Comparison of ENCODE assay signal across 25 mouse cellular contexts in the genomic region with DNA sequence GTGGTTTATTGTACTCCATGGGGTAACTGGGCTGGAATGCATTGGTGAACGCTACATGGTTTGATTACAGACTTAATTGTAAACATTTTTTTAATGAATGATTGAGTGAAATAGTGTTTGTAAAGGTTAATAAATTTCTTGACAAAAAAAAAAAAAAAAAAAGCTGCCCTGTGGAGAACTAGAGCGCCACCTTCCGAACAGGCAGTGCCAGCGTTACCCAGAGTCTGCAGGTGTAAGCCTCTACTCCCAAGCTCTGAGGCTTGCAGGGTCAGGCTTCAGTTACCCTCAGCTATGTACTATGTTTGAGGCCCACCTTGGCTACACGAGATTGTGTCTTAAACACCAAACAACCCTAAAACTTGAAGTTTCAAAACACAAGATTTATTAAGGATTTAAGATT. TPM values are rescaled to one million over a fixed set of nuclear protein-coding genes. Genes with fewer than 3 reads are reported as not detected.
A peak's percentile ranks its signal among the peaks of the same experiment; 100 is the strongest.
DNase-seq lines count a peak whose midpoint lies in the region; ATAC-seq and TF ChIP-seq lines count a peak whose summit lies in the region.
"Had no signal": no experiment of that assay in that cellular context is flagged by ENCODE, and none has a peak within 500 bp of the region (broad histone marks: within the 10 kb centered on the region; RNA-seq: fewer than 3 reads in every experiment).

No protein-coding gene starts in this region.

- H3K27ac ChIP-seq in heart, adult 2 months = no peak overlapping the region
- no peak overlapping the region for H3K27ac ChIP-seq in liver, postnatal 0 days (ENCODE audit: low read depth)
- H3K27ac ChIP-seq in liver, embryonic 11.5 days (ENCODE audit: low read depth, low read length) = no peak overlapping the region
- H3K27ac ChIP-seq in CH12.LX (ENCODE audit: insufficient read depth, low read depth) = no peak overlapping the region
- no peak overlapping the region for H3K27ac ChIP-seq in forebrain, embryonic 13.5 days
- H3K27ac ChIP-seq: forebrain, embryonic 10.5 days; heart, embryonic 15.5 days; midbrain, embryonic 10.5 days had no signal

- TF ChIP-seq POLR2A in heart, adult 2 months (IDR thresholded peaks at IDR 0.05; ENCODE audit: insufficient read depth, low read depth, low read length) = no peak
- no peak for TF ChIP-seq POLR2A in CH12.LX (IDR thresholded peaks at IDR 0.05; ENCODE audit: low read depth, low read length)

- no peak overlapping the region for H3K4me3 ChIP-seq in heart, adult 2 months
- H3K4me3 ChIP-seq in liver, postnatal 0 days (ENCODE audit: low read depth, low read length) = no peak overlapping the region
- no peak overlapping the region for H3K4me3 ChIP-seq in liver, embryonic 11.5 days (ENCODE audit: low read depth, low read length)
- H3K4me3 ChIP-seq in CH12.LX (replicated peaks in 1 of 3; ENCODE audit: low read depth in 2 of 3, low read length in 2 of 3, poor library complexity in 1 of 3) = no peak overlapping the region
- H3K4me3 ChIP-seq in forebrain, embryonic 13.5 days = no peak overlapping the region
- H3K4me3 ChIP-seq: forebrain, embryonic 10.5 days; heart, embryonic 15.5 days; liver, embryonic 13.5 days; midbrain, embryonic 10.5 days had no signal

- intact Hi-C loops in heart, adult 2 months (cut with DNase I) = no loop called here
- intact Hi-C loops in heart, postnatal 14 days (cut with DNase I) = loop anchor here (5.0 kb wide), 1 partner anchor 93 kb away; no protein-coding TSS in a partner anchor

- 70% methylated on average over 5 of the region's 5 CpGs for WGBS in heart, adult 2 months
- 72% methylated on average over 5 of the region's 5 CpGs for WGBS in liver, postnatal 0 days (ENCODE audit: insufficient replicate concordance)
- 82% methylated on average over 5 of the region's 5 CpGs for WGBS in liver, embryonic 11.5 days
- 78% methylated on average over 5 of the region's 5 CpGs for WGBS in forebrain, embryonic 13.5 days

- no peaks in the 10 kb centered on the region for H3K27me3 ChIP-seq in heart, adult 2 months (ENCODE audit: control insufficient read depth, insufficient read depth, low read length)
- H3K27me3 ChIP-seq in liver, postnatal 0 days (ENCODE audit: insufficient read depth, low read length) = no peaks in the 10 kb centered on the region
- no peaks in the 10 kb centered on the region for H3K27me3 ChIP-seq in liver, embryonic 11.5 days (replicated peaks; ENCODE audit: control insufficient read depth, insufficient read depth, low read length)
- no peaks in the 10 kb centered on the region for H3K27me3 ChIP-seq in CH12.LX (replicated peaks)
- H3K27me3 ChIP-seq in forebrain, embryonic 13.5 days = no peaks in the 10 kb centered on the region
- H3K27me3 ChIP-seq: heart, embryonic 15.5 days; liver, embryonic 13.5 days had no signal

- peak; percentile 54 for TF ChIP-seq RAD21 in CH12.LX (IDR thresholded peaks at IDR 0.05; ENCODE audit: low read depth, low read length)

- dilution Hi-C loops in CH12.LX (cut with MboI; ENCODE audit: extremely low pct_ligation_motif_present, extremely low pct_unique_long_range_greater_than_20kb, low sequenced_read_pairs) = no loop called here

- no peaks in the 10 kb centered on the region for H3K36me3 ChIP-seq in heart, adult 2 months (ENCODE audit: control insufficient read depth, insufficient read depth, low read length)
- H3K36me3 ChIP-seq in liver, postnatal 0 days (replicated peaks; ENCODE audit: insufficient read depth, low read length) = peaks cover 62% of the 10 kb centered on the region
- H3K36me3 ChIP-seq in liver, embryonic 11.5 days (ENCODE audit: control insufficient read depth, insufficient read depth, low read length) = peaks cover 49% of the 10 kb centered on the region
- peaks cover 77 to 96% of the 10 kb centered on the region in 2 experiments for H3K36me3 ChIP-seq in CH12.LX (replicated peaks in 1 of 2; ENCODE audit: control insufficient read depth in 1 of 2, insufficient read depth in 1 of 2, low read length in 1 of 2)
- peaks cover 100% of the 10 kb centered on the region for H3K36me3 ChIP-seq in forebrain, embryonic 13.5 days (ENCODE audit: poor library complexity, severe bottlenecking)

- no peak overlapping the region for H3K4me2 ChIP-seq in liver, postnatal 0 days (ENCODE audit: low read depth, low read length)
- H3K4me2 ChIP-seq in liver, embryonic 11.5 days = no peak overlapping the region
- no peak overlapping the region for H3K4me2 ChIP-seq in CH12.LX (ENCODE audit: insufficient read depth, low read depth, poor library complexity, severe bottlenecking)
- H3K4me2 ChIP-seq in forebrain, embryonic 13.5 days = no peak overlapping the region
- H3K4me2 ChIP-seq: heart, embryonic 15.5 days; liver, embryonic 13.5 days had no signal

- H3K79me2 ChIP-seq in heart, adult 2 months (replicated peaks; ENCODE audit: control insufficient read depth, insufficient read depth, low read length) = no peaks in the 10 kb centered on the region
- no peaks in the 10 kb centered on the region for H3K79me2 ChIP-seq in CH12.LX (replicated peaks; ENCODE audit: control insufficient read depth, extremely low read depth, insufficient read depth, poor library complexity, severe bottlenecking)

- no peak for DNase-seq in heart, adult 2 months
- DNase-seq in heart, adult 18-20 months = no peak
- no peak for DNase-seq in liver, postnatal 0 days
- no peak for DNase-seq in liver, embryonic 11.5 days (ENCODE audit: low spot score)
- DNase-seq in CH12.LX (ENCODE audit: extremely low read depth) = peak; percentile 27
- DNase-seq in heart, postnatal 14 days = no peak
- DNase-seq: cerebellum, adult 2 months; gastrocnemius, postnatal 10 days; kidney, adult 9 months; kidney, postnatal 4 days; liver, embryonic 13.5 days; lung, postnatal 4 days; thymus, postnatal 36 days had no signal

- H3K9ac ChIP-seq in heart, adult 2 months (ENCODE audit: low read depth, low read length) = no peak overlapping the region
- H3K9ac ChIP-seq in liver, postnatal 0 days (replicated peaks) = no peak overlapping the region
- H3K9ac ChIP-seq in liver, embryonic 11.5 days (ENCODE audit: low read depth, low read length) = no peak overlapping the region
- no peak overlapping the region for H3K9ac ChIP-seq in CH12.LX (ENCODE audit: insufficient read depth, low read depth)
- no peak overlapping the region for H3K9ac ChIP-seq in forebrain, embryonic 13.5 days
- H3K9ac ChIP-seq: heart, embryonic 15.5 days; liver, embryonic 13.5 days had no signal

- no peak for TF ChIP-seq EP300 in heart, adult 2 months (IDR thresholded peaks at IDR 0.05; ENCODE audit: insufficient read depth, low read depth, low read length)
- no peak for TF ChIP-seq EP300 in liver, postnatal 0 days (IDR thresholded peaks at IDR 0.05; ENCODE audit: low read depth)
- no peak for TF ChIP-seq EP300 in CH12.LX (IDR thresholded peaks at IDR 0.05; ENCODE audit: low read length)

- ATAC-seq in liver, postnatal 0 days = no peak
- ATAC-seq in liver, embryonic 11.5 days (replicated peaks; ENCODE audit: low FRiP score) = no peak
- ATAC-seq in megakaryocyte progenitor cell, adult 5-6 weeks (replicated peaks; ENCODE audit: poor library complexity) = peak; percentile 55; the same call in 1 of the 2 replicates
- no peak for ATAC-seq in forebrain, embryonic 13.5 days

- TF ChIP-seq CTCF in heart, adult 2 months (IDR thresholded peaks at IDR 0.05) = peak; percentile 24; the same call in 1 of the 2 replicates
- TF ChIP-seq CTCF in liver, postnatal 0 days (IDR thresholded peaks at IDR 0.05; ENCODE audit: low read depth) = peak; percentile 26; the same call in 1 of the 2 replicates
- peak in 1 of 2 experiments; percentile 66; a peak in 2 of 4 replicates for TF ChIP-seq CTCF in CH12.LX (conservative IDR thresholded peaks at IDR 0.05 in 1 of 2, IDR thresholded peaks at IDR 0.05 in 1 of 2; ENCODE audit: low read depth in 2 of 2, low read length in 2 of 2)

- H3K9me3 ChIP-seq in liver, postnatal 0 days (ENCODE audit: low read length) = no peaks in the 10 kb centered on the region
- no peaks in the 10 kb centered on the region for H3K9me3 ChIP-seq in liver, embryonic 11.5 days (ENCODE audit: control insufficient read depth, low read length)
- no peaks in the 10 kb centered on the region for H3K9me3 ChIP-seq in CH12.LX (replicated peaks; ENCODE audit: low read length)
- no peaks in the 10 kb centered on the region for H3K9me3 ChIP-seq in forebrain, embryonic 13.5 days (replicated peaks)
- H3K9me3 ChIP-seq: forebrain, embryonic 10.5 days; heart, embryonic 15.5 days; liver, embryonic 13.5 days; midbrain, embryonic 10.5 days had no signal

- no peaks in the 10 kb centered on the region for H3K4me1 ChIP-seq in heart, adult 2 months (ENCODE audit: control insufficient read depth, insufficient read depth, low read length)
- peaks cover 6% of the 10 kb centered on the region for H3K4me1 ChIP-seq in liver, postnatal 0 days (ENCODE audit: insufficient read depth)
- H3K4me1 ChIP-seq in liver, embryonic 11.5 days (replicated peaks; ENCODE audit: control insufficient read depth, insufficient read depth, low read length) = peaks cover 2% of the 10 kb centered on the region
- peaks cover 0 to 7% of the 10 kb centered on the region in 2 experiments; a peak in 1 of 4 replicates for H3K4me1 ChIP-seq in CH12.LX (ENCODE audit: control insufficient read depth in 1 of 2, insufficient read depth in 2 of 2)
- H3K4me1 ChIP-seq in forebrain, embryonic 13.5 days = no peaks in the 10 kb centered on the region
- H3K4me1 ChIP-seq: forebrain, embryonic 10.5 days; midbrain, embryonic 10.5 days had no signal

- in situ Hi-C loops in CH12.LX (cut with MboI; ENCODE audit: low pct_ligation_motif_present, low pct_unique_long_range_greater_than_20kb, low sequenced_read_pairs) = no loop called here

RNA-seq across cellular contexts. Expression of a gene that starts 41.0 kb away (rescaled TPM):
- 10 to 100 TPM; 11.4 to 16.2 TPM for total RNA-seq in heart, adult 2 months (2021)
- polyA plus RNA-seq in heart, adult 2 months (2012; rRNA removed) = 6.5 and 8.8 TPM in 2 replicates
- total RNA-seq in heart, adult 18-20 months (2021) = 10 to 100 TPM; 14.6 to 19.4 TPM
- polyA plus RNA-seq in liver, postnatal 0 days (2015; fragmentation: Nextera tagmentation; extraction: Ambion mirVana) = 10.3 and 13.0 TPM in 2 replicates
- 87.9 and 96.5 TPM in 2 replicates for polyA plus RNA-seq in liver, embryonic 11.5 days (2014; fragmentation: Nextera tagmentation; extraction: Ambion mirVana)
- total RNA-seq in CH12.LX (2012; rRNA removed) (16.4 and 17.4 TPM in 2 replicates), CH12.LX (2014; rRNA removed) (18.9 and 21.9 TPM in 2 replicates)
- 14.3 and 18.1 TPM in 2 replicates for polyA plus RNA-seq in CH12.LX (2012; ENCODE audit: insufficient read length, low read depth)
- total RNA-seq in megakaryocyte progenitor cell, adult 5-6 weeks (2015) = 11.8 and 14.3 TPM in 2 replicates
- total RNA-seq in megakaryocyte progenitor cell, adult 5-6 weeks (2017) = 18.5 and 26.2 TPM in 2 replicates
- 76.4 and 80.6 TPM in 2 replicates for polyA plus RNA-seq in forebrain, embryonic 13.5 days (2015; fragmentation: Nextera tagmentation; extraction: Ambion mirVana)
- total RNA-seq in heart, postnatal 14 days (2021) = 10 to 100 TPM; 16.3 to 20.8 TPM

RNA-seq across cellular contexts. Expression of a gene that starts 49.6 kb away (rescaled TPM):
- 100 to 1,000 TPM in 1 of 2 experiments, 10 to 100 TPM in 1; 79.9 to 106 TPM for total RNA-seq in heart, adult 2 months (2021)
- 28.0 and 67.3 TPM in 2 replicates for polyA plus RNA-seq in heart, adult 2 months (2012; rRNA removed)
- total RNA-seq in heart, adult 18-20 months (2021) = 10 to 100 TPM; 91.4 to 92.6 TPM
- 22.9 and 32.5 TPM in 2 replicates for polyA plus RNA-seq in liver, postnatal 0 days (2015; fragmentation: Nextera tagmentation; extraction: Ambion mirVana)
- 53.6 and 59.7 TPM in 2 replicates for polyA plus RNA-seq in liver, embryonic 11.5 days (2014; fragmentation: Nextera tagmentation; extraction: Ambion mirVana)
- total RNA-seq in CH12.LX (2012; rRNA removed) (41.2 and 46.8 TPM in 2 replicates), CH12.LX (2014; rRNA removed) (56.4 and 66.4 TPM in 2 replicates)
- polyA plus RNA-seq in CH12.LX (2012; ENCODE audit: insufficient read length, low read depth) = 60.2 and 69.6 TPM in 2 replicates
- total RNA-seq in megakaryocyte progenitor cell, adult 5-6 weeks (2015) = 59.8 and 66.4 TPM in 2 replicates
- total RNA-seq in megakaryocyte progenitor cell, adult 5-6 weeks (2017) = 35.5 and 42.6 TPM in 2 replicates
- polyA plus RNA-seq in forebrain, embryonic 13.5 days (2015; fragmentation: Nextera tagmentation; extraction: Ambion mirVana) = 156 and 179 TPM in 2 replicates
- total RNA-seq in heart, postnatal 14 days (2021) = 10 to 100 TPM; 84.4 to 92.5 TPM

RNA-seq across cellular contexts. Expression of a gene that starts 49.6 kb away (rescaled TPM):
- total RNA-seq in heart, adult 2 months (2021) = 100 to 1,000 TPM; 151 to 173 TPM
- 27.9 and 62.9 TPM in 2 replicates for polyA plus RNA-seq in heart, adult 2 months (2012; rRNA removed)
- 100 to 1,000 TPM; 129 to 156 TPM for total RNA-seq in heart, adult 18-20 months (2021)
- 5.4 and 6.4 TPM in 2 replicates for polyA plus RNA-seq in liver, postnatal 0 days (2015; fragmentation: Nextera tagmentation; extraction: Ambion mirVana)
- polyA plus RNA-seq in liver, embryonic 11.5 days (2014; fragmentation: Nextera tagmentation; extraction: Ambion mirVana) = 15.6 and 16.9 TPM in 2 replicates
- total RNA-seq in CH12.LX (2012; rRNA removed) = 15.0 and 19.5 TPM in 2 replicates
- total RNA-seq in CH12.LX (2014; rRNA removed) = 15.7 and 20.8 TPM in 2 replicates
- 19.4 and 21.5 TPM in 2 replicates for polyA plus RNA-seq in CH12.LX (2012; ENCODE audit: insufficient read length, low read depth)
- total RNA-seq in megakaryocyte progenitor cell, adult 5-6 weeks (2015) = 44.3 and 45.6 TPM in 2 replicates
- total RNA-seq in megakaryocyte progenitor cell, adult 5-6 weeks (2017) = 46.6 and 55.7 TPM in 2 replicates
- polyA plus RNA-seq in forebrain, embryonic 13.5 days (2015; fragmentation: Nextera tagmentation; extraction: Ambion mirVana) = 30.1 and 35.7 TPM in 2 replicates
- 10 to 100 TPM; 82.2 to 97.3 TPM for total RNA-seq in heart, postnatal 14 days (2021)

RNA-seq across cellular contexts. Expression of a gene that starts 59.3 kb away (rescaled TPM):
- not detected for total RNA-seq in heart, adult 2 months (2021)
- polyA plus RNA-seq in heart, adult 2 months (2012; rRNA removed) = not detected in 2 replicates
- total RNA-seq in heart, adult 18-20 months (2021) = not detected
- not detected in 2 replicates for polyA plus RNA-seq in liver, postnatal 0 days (2015; fragmentation: Nextera tagmentation; extraction: Ambion mirVana)
- polyA plus RNA-seq in liver, embryonic 11.5 days (2014; fragmentation: Nextera tagmentation; extraction: Ambion mirVana) = not detected in 2 replicates
- not detected in 2 replicates for total RNA-seq in CH12.LX (2012; rRNA removed)
- not detected in 2 replicates for total RNA-seq in CH12.LX (2014; rRNA removed)
- not detected in 2 replicates for polyA plus RNA-seq in CH12.LX (2012; ENCODE audit: insufficient read length, low read depth)
- total RNA-seq in megakaryocyte progenitor cell, adult 5-6 weeks (2015) = 0.05 TPM in 1 of 2 replicates, not detected in the other
- total RNA-seq in megakaryocyte progenitor cell, adult 5-6 weeks (2017) = not detected in 2 replicates
- not detected in 2 replicates for polyA plus RNA-seq in forebrain, embryonic 13.5 days (2015; fragmentation: Nextera tagmentation; extraction: Ambion mirVana)
- total RNA-seq in heart, postnatal 14 days (2021) = not detected
- total RNA-seq: adrenal gland, adult 18-20 months; adrenal gland, postnatal 4 days; gastrocnemius, postnatal 10 days; heart, adult 8-10 months; hematopoietic stem cell, adult 5-6 weeks; layer of hippocampus, postnatal 14 days; midbrain, postnatal 0 days had no signal
- polyA plus RNA-seq: cerebellum, adult 2 months; forebrain, embryonic 10.5 days; heart, embryonic 15.5 days; limb, embryonic 11.5 days; liver, embryonic 13.5 days; midbrain, embryonic 10.5 days; midbrain, postnatal 0 days had no signal
